Mouse (Mus musculus): ENCODE measurements at regions not wholly inside any gene's neighbourhood (a gene's known extent, or its start where the extent isn't known, plus 50 kb on each side); places are given as distances from the start of the nearest gene placed in this dataset.

DNA sequence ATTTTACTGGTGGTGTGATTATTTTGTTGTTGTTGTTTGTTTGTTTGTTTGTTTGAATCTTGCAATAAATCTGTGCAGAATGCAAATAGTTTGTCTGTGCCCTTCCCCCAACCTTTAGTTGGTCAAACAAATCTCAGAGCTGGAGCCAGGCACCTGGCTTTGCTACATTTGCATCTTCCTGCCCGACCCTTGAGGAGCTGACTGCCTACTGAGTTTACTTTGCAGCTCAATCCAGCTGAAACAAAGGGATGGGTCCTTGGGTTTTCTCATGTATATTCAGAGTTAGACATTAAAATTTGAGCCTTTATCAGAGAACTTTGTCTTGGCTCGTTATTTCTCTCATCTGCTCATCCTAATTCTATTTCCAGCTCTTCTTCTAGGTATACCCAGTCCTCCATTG, 79.4 kb upstream of the BC030870 start:
- H3K4me2 ChIP-seq (replicated peaks; ENCODE audit: low read depth, low read length) = no peak overlapping the region
- no peak overlapping the region for H3K9ac ChIP-seq (ENCODE audit: low read depth, low read length)
- H3K4me3 ChIP-seq (ENCODE audit: low read length) = no peak overlapping the region
- 45% methylated on average over 2 of the region's 2 CpGs for WGBS
- H3K27ac ChIP-seq (ENCODE audit: low read depth, low read length) = no peak overlapping the region
- ATAC-seq (ENCODE audit: low FRiP score, low TSS enrichment) = no peak
- H3K27me3 ChIP-seq (ENCODE audit: control insufficient read depth, insufficient read depth, low read length) = no peaks in the 10 kb centered on the region
- H3K4me1 ChIP-seq (ENCODE audit: control insufficient read depth, insufficient read depth, low read length) = no peaks in the 10 kb centered on the region
- no peaks in the 10 kb centered on the region for H3K9me3 ChIP-seq (ENCODE audit: control insufficient read depth, low read length)
- no peaks in the 10 kb centered on the region for H3K36me3 ChIP-seq (ENCODE audit: control insufficient read depth, insufficient read depth, low read length)

DNA sequence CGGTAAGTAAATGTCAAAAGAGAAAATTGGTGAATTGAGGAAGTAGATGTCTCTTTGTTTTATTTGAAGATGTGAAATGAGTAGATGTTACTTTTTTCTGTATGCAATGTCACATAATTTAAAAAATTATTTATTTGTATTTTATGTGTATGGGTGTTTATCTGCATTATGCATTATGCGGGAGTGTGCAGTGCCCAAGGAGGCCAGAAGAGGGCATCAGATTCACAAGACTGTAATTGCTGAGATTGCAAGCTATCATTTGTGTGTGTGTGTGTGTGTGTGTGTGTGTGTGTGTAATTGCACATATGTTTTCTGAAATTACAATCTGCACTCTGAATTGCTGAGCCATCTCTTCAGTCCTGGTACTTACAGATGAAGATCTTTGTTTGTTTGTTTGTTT, 76.8 kb upstream of the BC030870 start:
- Histone ChIP-seq H3K36me3 (ENCODE audit: control insufficient read depth, insufficient read depth, low read length) (no peaks in the 10 kb centered on the region), H3K9ac (ENCODE audit: low read depth, low read length) (no peak overlapping the region), H3K27ac (ENCODE audit: low read depth, low read length) (no peak overlapping the region), H3K4me3 (ENCODE audit: low read length) (no peak overlapping the region), H3K4me1 (ENCODE audit: control insufficient read depth, insufficient read depth, low read length) (no peaks in the 10 kb centered on the region), H3K9me3 (ENCODE audit: control insufficient read depth, low read length) (no peaks in the 10 kb centered on the region), H3K4me2 (replicated peaks; ENCODE audit: low read depth, low read length) (no peak overlapping the region), H3K27me3 (ENCODE audit: control insufficient read depth, insufficient read depth, low read length) (no peaks in the 10 kb centered on the region)
- 97% methylated on average over 2 of the region's 2 CpGs for WGBS
- ATAC-seq (ENCODE audit: low FRiP score, low TSS enrichment) = no peak

DNA sequence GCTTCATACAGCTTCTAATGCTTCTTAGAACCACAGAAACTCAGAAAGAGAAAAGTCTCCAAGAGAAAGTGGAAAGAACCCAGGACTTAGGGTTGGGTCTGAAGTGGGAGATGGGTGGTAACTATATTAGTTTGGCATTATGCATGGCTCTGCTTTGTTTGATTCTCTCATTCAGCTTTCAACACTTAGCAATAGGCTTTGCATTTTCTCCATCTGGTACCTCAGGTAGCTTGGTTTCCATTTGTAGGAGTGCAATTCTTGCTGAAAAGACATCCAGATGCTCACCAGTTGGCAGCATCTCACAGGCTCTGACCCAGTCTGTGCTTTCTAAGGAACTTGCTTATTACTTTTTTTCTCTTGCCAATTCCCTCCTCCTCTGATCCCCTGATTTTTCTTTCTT, 65.3 kb upstream of the BC030870 start:
- Histone ChIP-seq H3K9me3 (ENCODE audit: control insufficient read depth, low read length) (no peaks in the 10 kb centered on the region), H3K4me3 (ENCODE audit: low read length) (no peak overlapping the region), H3K4me1 (ENCODE audit: control insufficient read depth, insufficient read depth, low read length) (no peaks in the 10 kb centered on the region), H3K4me2 (replicated peaks; ENCODE audit: low read depth, low read length) (no peak overlapping the region), H3K27ac (ENCODE audit: low read depth, low read length) (no peak overlapping the region), H3K9ac (ENCODE audit: low read depth, low read length) (no peak overlapping the region), H3K36me3 (ENCODE audit: control insufficient read depth, insufficient read depth, low read length) (no peaks in the 10 kb centered on the region), H3K27me3 (ENCODE audit: control insufficient read depth, insufficient read depth, low read length) (no peaks in the 10 kb centered on the region)
- ATAC-seq (ENCODE audit: low FRiP score, low TSS enrichment) = no peak

DNA sequence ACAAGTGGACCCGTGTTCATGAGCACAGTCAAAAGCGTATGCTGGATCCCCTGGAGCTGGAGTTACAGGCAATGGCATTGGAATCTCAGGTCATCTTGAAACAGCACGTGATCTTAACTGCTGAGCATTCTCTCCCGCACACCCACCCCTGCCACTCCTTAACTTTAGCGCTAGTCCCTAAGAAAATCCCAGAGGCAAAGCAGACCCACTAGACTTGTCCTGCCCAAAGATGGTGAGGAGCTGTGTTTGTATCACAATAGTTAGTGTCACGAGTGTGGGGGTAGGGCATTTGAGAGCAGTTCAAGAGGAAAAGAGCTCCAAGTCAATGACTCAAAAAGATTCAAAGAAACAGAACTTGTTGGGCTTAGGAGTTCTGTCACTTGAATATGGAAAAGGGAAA, 64.9 kb upstream of the BC030870 start:
- H3K4me3 ChIP-seq (ENCODE audit: low read length) = no peak overlapping the region
- H3K4me1 ChIP-seq (ENCODE audit: control insufficient read depth, insufficient read depth, low read length) = no peaks in the 10 kb centered on the region
- no peak for ATAC-seq (ENCODE audit: low FRiP score, low TSS enrichment)
- WGBS = 87% methylated on average over 6 of the region's 6 CpGs
- H3K4me2 ChIP-seq (replicated peaks; ENCODE audit: low read depth, low read length) = no peak overlapping the region
- H3K9me3 ChIP-seq (ENCODE audit: control insufficient read depth, low read length) = no peaks in the 10 kb centered on the region
- no peak overlapping the region for H3K27ac ChIP-seq (ENCODE audit: low read depth, low read length)
- H3K27me3 ChIP-seq (ENCODE audit: control insufficient read depth, insufficient read depth, low read length) = no peaks in the 10 kb centered on the region
- no peak overlapping the region for H3K9ac ChIP-seq (ENCODE audit: low read depth, low read length)
- H3K36me3 ChIP-seq (ENCODE audit: control insufficient read depth, insufficient read depth, low read length) = no peaks in the 10 kb centered on the region

DNA sequence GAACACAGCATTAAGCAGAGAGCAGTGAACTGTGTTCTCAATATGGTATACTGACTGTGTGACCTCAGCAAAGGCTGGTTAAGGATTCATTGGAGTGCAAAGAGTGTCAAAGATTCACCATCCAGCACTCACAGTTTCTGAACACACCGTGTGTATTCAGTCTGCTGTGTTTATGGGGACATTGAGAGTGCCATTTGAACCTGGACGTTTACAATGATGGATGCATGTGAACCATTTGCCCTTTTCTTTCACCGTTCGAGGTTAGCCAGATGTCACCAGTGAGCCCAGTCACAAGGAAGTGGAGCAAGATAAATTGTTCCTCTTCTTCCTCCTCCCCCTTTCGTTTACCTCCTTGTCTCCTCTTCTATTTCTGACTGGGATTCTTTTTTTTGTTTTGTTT, 53.0 kb upstream of the BC030870 start:
- ATAC-seq (ENCODE audit: low FRiP score, low TSS enrichment) = no peak
- no peaks in the 10 kb centered on the region for H3K9me3 ChIP-seq (ENCODE audit: control insufficient read depth, low read length)
- H3K4me1 ChIP-seq (ENCODE audit: control insufficient read depth, insufficient read depth, low read length) = no peaks in the 10 kb centered on the region
- no peak overlapping the region for H3K4me2 ChIP-seq (replicated peaks; ENCODE audit: low read depth, low read length)
- H3K27me3 ChIP-seq (ENCODE audit: control insufficient read depth, insufficient read depth, low read length) = no peaks in the 10 kb centered on the region
- WGBS = 6% methylated on average over 5 of the region's 5 CpGs
- H3K4me3 ChIP-seq (ENCODE audit: low read length) = no peak overlapping the region
- no peaks in the 10 kb centered on the region for H3K36me3 ChIP-seq (ENCODE audit: control insufficient read depth, insufficient read depth, low read length)
- no peak overlapping the region for H3K27ac ChIP-seq (ENCODE audit: low read depth, low read length)
- H3K9ac ChIP-seq (ENCODE audit: low read depth, low read length) = no peak overlapping the region

DNA sequence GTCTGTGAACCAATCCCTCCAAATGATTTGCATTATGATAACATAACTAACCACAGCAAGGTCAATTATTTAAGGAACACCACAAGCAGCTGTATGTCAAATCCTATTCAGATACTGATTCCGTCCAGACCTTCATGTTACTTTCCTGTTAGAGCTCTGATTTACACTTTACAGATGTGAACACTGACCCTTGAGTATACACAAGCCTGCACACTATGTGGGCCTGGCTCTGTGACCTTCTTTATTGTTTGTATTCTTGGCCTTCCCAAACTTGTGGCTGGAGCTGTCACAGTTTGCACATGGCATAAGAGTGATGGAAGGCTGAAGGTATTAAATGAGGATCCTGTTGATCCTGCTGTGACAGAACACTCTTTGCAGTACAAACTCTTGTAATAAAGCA, 51.1 kb upstream of the BC030870 start:
- Histone ChIP-seq H3K9me3 (ENCODE audit: control insufficient read depth, low read length) (no peaks in the 10 kb centered on the region), H3K4me2 (replicated peaks; ENCODE audit: low read depth, low read length) (no peak overlapping the region), H3K9ac (ENCODE audit: low read depth, low read length) (no peak overlapping the region), H3K4me1 (ENCODE audit: control insufficient read depth, insufficient read depth, low read length) (no peaks in the 10 kb centered on the region), H3K27me3 (ENCODE audit: control insufficient read depth, insufficient read depth, low read length) (no peaks in the 10 kb centered on the region), H3K4me3 (ENCODE audit: low read length) (no peak overlapping the region), H3K27ac (ENCODE audit: low read depth, low read length) (no peak overlapping the region), H3K36me3 (ENCODE audit: control insufficient read depth, insufficient read depth, low read length) (no peaks in the 10 kb centered on the region)
- 36% methylated on average over 1 of the region's 1 CpGs for WGBS
- ATAC-seq (ENCODE audit: low FRiP score, low TSS enrichment) = peak; percentile 78
